Mouse (Mus musculus): ENCODE data around the gene Pip5kl1. TPM values are rescaled to one million over a fixed set of nuclear protein-coding genes. Genes with fewer than 3 reads are reported as not detected.

Gene Pip5kl1
- polyA plus RNA-seq, 1 experiment: not detected

DNA sequence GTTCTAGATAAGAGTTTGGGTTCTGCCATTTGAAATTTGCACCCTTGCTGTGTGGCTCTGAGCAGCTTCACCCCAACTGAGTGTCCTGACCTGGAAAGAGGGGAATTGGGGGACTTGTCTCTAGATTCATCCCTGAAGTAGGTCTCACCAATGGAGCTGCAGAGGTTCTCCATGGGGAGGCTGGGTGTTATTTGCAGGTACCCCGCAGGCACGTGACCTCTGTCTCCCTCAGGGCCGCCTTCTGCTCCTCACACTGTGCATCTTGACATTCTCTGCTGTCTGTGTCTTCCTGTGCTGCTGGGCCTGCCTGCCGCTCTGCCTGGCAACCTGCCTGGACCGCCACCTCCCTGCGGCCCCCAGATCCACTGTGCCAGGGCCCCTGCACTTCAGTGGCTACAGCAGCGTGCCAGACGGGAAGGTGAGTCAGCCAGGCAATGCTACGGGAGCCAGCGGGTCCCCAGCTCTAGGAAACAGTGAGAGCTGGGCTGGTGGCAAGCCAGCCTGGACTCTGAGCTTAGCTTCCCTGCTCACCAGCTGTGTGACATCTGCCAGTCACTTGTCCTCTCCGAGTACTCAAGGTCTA is 14.7 kb downstream of the Pip5kl1 start:
- Histone ChIP-seq H3K4me1 (ENCODE audit: control insufficient read depth, insufficient read depth, insufficient read length, low read length) (peaks cover 4% of the 10 kb centered on the region), H3K27ac (replicated peaks; ENCODE audit: low read depth, low read length) (peak overlapping the region; percentile 38), H3K4me3 (ENCODE audit: insufficient read depth, low read depth, low read length) (peak overlapping the region; percentile 18)

- H3K27ac ChIP-seq (replicated peaks; ENCODE audit: low read depth, low read length): 0 out of 2 replicates have a peak overlapping the region, but pooled peaks have one; percentile 38
- H3K4me3 ChIP-seq (ENCODE audit: insufficient read depth, low read depth, low read length): no peak overlapping the region
- peaks cover 4% of the 10 kb centered on the region for H3K4me1 ChIP-seq (ENCODE audit: control insufficient read depth, insufficient read depth, insufficient read length, low read length)
Measured at GRCm38 (mm10) chr2:32590224-32590623, 15.6 kb downstream of the Pip5kl1 start.

DNA sequence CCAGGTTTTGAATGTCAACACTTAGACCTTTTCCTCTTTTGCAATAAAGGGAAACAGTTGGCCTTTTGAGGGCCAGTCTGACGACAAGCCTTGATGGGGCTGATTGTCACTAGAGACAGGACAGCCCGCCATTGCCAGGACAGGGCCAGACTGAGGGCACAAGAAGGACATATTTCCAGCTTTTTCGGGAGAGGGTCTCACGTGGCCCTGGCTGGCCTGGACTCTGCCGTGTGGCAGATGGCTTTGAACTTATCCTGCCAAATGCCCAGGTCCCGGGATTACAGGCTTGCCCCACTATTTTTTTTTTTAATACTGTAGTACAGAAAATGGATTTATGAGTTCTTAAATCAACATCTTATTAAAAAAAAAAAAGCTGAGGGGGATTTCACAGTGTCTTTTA is 16.7 kb downstream of the Pip5kl1 start:
- Histone ChIP-seq H3K27ac (replicated peaks; ENCODE audit: low read depth, low read length) (no peak overlapping the region), H3K4me3 (ENCODE audit: insufficient read depth, low read depth, low read length) (no peak overlapping the region), H3K4me1 (ENCODE audit: control insufficient read depth, insufficient read depth, insufficient read length, low read length) (peaks cover 4% of the 10 kb centered on the region)

DNA sequence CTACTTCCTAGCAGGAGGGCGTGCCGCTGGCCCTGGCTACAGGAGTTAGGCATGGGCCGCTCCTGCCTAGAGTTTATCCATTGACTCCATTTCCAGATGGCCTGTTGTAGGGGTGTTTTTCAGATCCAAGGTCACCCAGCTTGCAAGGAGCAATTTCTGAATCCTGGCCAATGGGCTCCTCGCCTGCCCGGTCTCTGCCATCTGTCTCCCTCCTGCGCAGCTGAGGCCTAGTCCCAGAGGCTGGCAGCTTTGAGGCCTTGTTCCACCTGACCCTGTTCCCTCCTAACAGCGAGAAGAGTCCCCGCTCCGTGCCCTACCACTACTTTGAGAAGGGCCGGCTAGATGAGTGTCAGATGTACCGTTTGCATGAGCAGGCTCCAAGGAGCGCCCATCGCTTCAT is 22.1 kb downstream of the Pip5kl1 start:
- peaks cover 10% of the 10 kb centered on the region for H3K4me1 ChIP-seq (ENCODE audit: control insufficient read depth, insufficient read depth, insufficient read length, low read length)
- no peak overlapping the region for H3K27ac ChIP-seq (replicated peaks; ENCODE audit: low read depth, low read length)
- H3K4me3 ChIP-seq (ENCODE audit: insufficient read depth, low read depth, low read length): no peak overlapping the region

- Histone ChIP-seq H3K27ac (replicated peaks; ENCODE audit: low read depth, low read length) (0 out of 2 replicates have a peak overlapping the region, but pooled peaks have one; percentile 23), H3K4me3 (ENCODE audit: insufficient read depth, low read depth, low read length) (no peak overlapping the region), H3K4me1 (ENCODE audit: control insufficient read depth, insufficient read depth, insufficient read length, low read length) (peaks cover 10% of the 10 kb centered on the region)
Measured at GRCm38 (mm10) chr2:32597248-32597647, 22.7 kb downstream of the Pip5kl1 start.

DNA sequence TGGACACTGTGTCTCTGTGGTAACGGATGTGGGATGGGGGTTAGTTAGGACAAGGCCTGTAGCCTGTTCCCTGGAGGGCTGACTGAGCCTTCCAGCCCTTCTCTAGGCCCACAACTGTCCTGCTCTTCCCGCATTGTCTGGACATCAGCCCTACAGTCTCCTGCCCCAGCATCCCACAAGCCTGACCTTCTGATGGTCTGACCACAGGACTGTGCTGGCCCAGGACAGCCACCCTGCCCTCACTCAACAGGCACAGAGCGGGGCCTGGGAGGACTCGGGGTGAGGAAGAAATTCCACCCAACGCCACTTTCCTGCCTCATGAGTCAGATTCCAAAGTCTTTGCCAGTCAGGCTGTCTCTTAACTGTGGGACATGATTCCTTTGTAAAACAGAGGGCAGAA is 23.1 kb downstream of the Pip5kl1 start:
- Histone ChIP-seq H3K4me1 (ENCODE audit: control insufficient read depth, insufficient read depth, insufficient read length, low read length) (peaks cover 10% of the 10 kb centered on the region), H3K4me3 (ENCODE audit: insufficient read depth, low read depth, low read length) (no peak overlapping the region), H3K27ac (replicated peaks; ENCODE audit: low read depth, low read length) (0 out of 2 replicates have a peak overlapping the region, but pooled peaks have one; percentile 16)

- peaks cover 10% of the 10 kb centered on the region for H3K4me1 ChIP-seq (ENCODE audit: control insufficient read depth, insufficient read depth, insufficient read length, low read length)
- no peak overlapping the region for H3K4me3 ChIP-seq (ENCODE audit: insufficient read depth, low read depth, low read length)
- H3K27ac ChIP-seq (replicated peaks; ENCODE audit: low read depth, low read length): peak overlapping the region; percentile 16; the same call in 1 of the 2 replicates
Measured at GRCm38 (mm10) chr2:32598506-32598905, 23.9 kb downstream of the Pip5kl1 start.

GRCm38 (mm10) chr2:32599409-32599808 is 24.8 kb downstream of the Pip5kl1 start, which contains the start of gene St6galnac6:
Gene St6galnac6 (plus strand): TSS chr2:32599709.
- peaks cover 10% of the 10 kb centered on the region for H3K4me1 ChIP-seq (ENCODE audit: control insufficient read depth, insufficient read depth, insufficient read length, low read length)
- no peak within 1 kb of the TSS for H3K4me3 ChIP-seq (ENCODE audit: insufficient read depth, low read depth, low read length)
- no peak within 1 kb of the TSS for H3K27ac ChIP-seq (replicated peaks; ENCODE audit: low read depth, low read length)

GRCm38 (mm10) chr2:32601417-32602065 is 26.9 kb downstream of the Pip5kl1 start:
- no peak overlapping the region for H3K27ac ChIP-seq (replicated peaks; ENCODE audit: low read depth, low read length)
- no peak overlapping the region for H3K4me3 ChIP-seq (ENCODE audit: insufficient read depth, low read depth, low read length)
- peaks cover 9% of the 10 kb centered on the region for H3K4me1 ChIP-seq (ENCODE audit: control insufficient read depth, insufficient read depth, insufficient read length, low read length)

- Histone ChIP-seq H3K27ac (replicated peaks; ENCODE audit: low read depth, low read length) (peak overlapping the region; percentile 70), H3K4me1 (ENCODE audit: control insufficient read depth, insufficient read depth, insufficient read length, low read length) (peaks cover 4% of the 10 kb centered on the region), H3K4me3 (ENCODE audit: insufficient read depth, low read depth, low read length) (peak overlapping the region; percentile 55)
Measured at GRCm38 (mm10) chr2:32602600-32603054, 28.0 kb downstream of the Pip5kl1 start.

- peaks cover 11% of the 10 kb centered on the region for H3K4me1 ChIP-seq (ENCODE audit: control insufficient read depth, insufficient read depth, insufficient read length, low read length)
- no peak overlapping the region for H3K27ac ChIP-seq (replicated peaks; ENCODE audit: low read depth, low read length)
- H3K4me3 ChIP-seq (ENCODE audit: insufficient read depth, low read depth, low read length): no peak overlapping the region
Measured at GRCm38 (mm10) chr2:32604631-32605030, 30.0 kb downstream of the Pip5kl1 start.

DNA sequence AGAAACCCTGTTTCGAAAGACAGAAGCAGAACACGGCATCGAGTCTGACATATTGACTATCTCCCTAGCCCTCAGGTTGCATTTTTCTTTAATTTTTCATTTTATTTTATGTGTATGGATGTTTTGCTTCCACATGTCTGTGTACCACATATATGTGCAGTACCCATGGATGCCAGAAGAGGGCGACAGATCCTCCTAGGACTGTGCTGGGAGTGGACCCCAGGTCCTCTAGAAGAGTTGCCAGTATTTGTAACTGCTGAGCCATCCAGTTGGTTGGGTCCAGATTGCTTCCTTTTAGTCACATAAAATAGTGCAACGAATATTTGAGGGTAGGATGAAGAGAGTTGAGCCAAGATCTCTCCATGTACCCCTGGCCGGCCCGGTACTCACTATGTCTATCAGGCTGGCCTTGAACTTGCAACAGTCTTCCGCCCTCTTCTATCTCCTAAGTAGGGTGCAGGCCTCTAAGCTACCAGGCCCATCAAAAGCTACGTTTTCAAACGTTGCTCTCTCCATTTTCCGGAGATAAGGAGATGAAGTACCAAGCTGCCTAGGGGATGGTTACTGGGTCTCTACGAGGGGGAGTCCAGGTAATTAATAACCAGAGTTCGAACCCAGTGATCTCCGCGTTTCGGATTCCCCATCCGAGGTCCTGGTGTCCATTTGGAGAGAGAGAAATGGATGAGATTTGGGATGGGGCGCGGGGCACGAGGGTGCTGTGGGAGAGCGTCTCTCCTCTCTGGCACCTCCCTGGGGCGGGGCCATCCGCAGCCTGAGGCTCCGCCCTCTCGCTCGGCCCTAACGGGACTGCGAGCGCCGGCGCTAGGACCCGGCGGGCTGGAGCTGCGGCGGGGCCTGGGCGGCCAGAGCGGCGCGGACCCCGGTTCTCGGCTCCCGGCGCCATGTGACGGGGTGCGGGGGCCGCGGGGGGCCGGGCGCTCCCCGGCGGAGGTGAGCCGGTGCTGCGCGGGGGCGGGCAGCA is 31.9 kb downstream of the Pip5kl1 start:
- peak overlapping the region; percentile 92 for H3K4me3 ChIP-seq (ENCODE audit: insufficient read depth, low read depth, low read length)
- no peak overlapping the region for H3K27ac ChIP-seq (replicated peaks; ENCODE audit: low read depth, low read length)
- H3K4me1 ChIP-seq (ENCODE audit: control insufficient read depth, insufficient read depth, insufficient read length, low read length): peaks cover 7% of the 10 kb centered on the region; the same call in 1 of the 2 replicates

DNA sequence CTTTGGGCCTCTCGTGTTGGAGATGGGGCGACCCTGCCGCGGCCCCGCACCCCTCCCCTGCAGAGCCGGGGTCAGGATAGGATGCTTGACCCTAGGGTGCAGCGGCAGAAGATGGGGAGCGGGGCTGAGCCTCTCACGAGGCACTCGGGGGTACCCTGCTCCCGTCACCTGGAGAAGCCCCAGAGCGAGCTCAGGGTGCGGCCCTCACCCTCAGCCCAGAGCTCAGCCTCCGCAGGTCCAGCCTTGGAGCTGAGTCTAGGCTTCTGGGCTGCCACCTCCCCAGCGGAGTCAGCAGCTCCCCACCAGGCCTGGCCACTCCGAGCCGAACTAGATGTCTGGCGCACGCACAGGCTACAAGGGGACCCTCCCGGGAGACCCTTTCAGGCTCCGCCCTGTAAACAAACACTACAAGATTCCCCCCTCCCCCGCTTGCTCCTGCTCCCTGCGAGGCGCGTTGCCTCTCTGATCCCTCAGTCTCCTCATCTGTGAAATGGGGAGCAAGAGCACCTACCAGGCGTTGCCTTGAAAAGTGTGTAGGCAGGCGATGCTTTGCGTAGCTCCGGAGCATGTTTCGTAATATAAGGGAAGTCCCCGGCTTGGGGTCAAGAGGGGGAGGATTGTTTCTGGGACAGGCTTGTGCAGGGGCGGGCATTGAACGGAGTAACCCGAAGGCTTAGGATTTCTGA is 32.8 kb downstream of the Pip5kl1 start:
- H3K27ac ChIP-seq (replicated peaks; ENCODE audit: low read depth, low read length): peak overlapping the region; percentile 43
- peak overlapping the region; percentile 92 for H3K4me3 ChIP-seq (ENCODE audit: insufficient read depth, low read depth, low read length)
- peaks cover 7% of the 10 kb centered on the region; the same call in 1 of the 2 replicates for H3K4me1 ChIP-seq (ENCODE audit: control insufficient read depth, insufficient read depth, insufficient read length, low read length)

DNA sequence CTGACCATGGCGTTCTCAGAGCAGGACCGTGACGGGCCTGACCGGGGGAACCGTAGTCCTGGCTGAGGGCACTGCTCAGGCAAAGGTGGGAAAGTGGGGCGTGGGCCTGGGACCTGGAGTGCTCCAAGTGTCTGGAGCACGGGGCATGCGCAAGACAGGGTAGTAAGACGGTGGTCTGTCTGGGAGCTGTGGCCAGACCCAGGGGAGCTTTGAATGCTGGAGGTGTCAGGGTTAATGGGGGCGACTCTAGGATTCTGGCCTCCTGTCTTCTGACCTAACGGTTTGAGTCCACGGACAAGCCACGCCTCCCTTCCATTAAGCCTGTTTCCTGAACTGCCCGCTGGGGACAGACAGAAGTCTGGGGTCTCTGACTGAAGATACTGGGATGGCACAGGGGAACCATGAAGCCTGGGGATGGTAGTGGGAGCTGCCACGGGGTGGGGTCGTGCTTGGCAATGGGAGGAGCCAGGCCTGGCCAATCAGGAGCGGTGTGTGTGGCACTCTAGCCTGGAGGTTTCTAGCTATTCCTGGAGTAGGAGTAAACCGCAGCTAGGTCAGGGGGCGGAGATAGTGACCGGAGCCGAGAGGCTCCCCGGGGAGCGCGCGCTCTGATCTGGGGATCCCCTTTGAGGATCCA is 33.7 kb downstream of the Pip5kl1 start:
- H3K27ac ChIP-seq (replicated peaks; ENCODE audit: low read depth, low read length): peak overlapping the region; percentile 93
- H3K4me3 ChIP-seq (ENCODE audit: insufficient read depth, low read depth, low read length): peak overlapping the region; percentile 92
- H3K4me1 ChIP-seq (ENCODE audit: control insufficient read depth, insufficient read depth, insufficient read length, low read length): peaks cover 7% of the 10 kb centered on the region; the same call in 1 of the 2 replicates
